Mouse (Mus musculus) kidney, postnatal 0 days (tissue): ENCODE data around the gene Fes. TPM values are rescaled to one million over a fixed set of nuclear protein-coding genes. Genes with fewer than 3 reads are reported as not detected.
"Not testable (repeated sequence)": the region's sequence is repeated elsewhere in the genome, so short reads cannot be mapped to it uniquely, and the experiment has no call there.

ENCODE experiments used
- ATAC-seq: fragments of 200-750 bp; cut with Nextera tagmentation; replicated peaks from 2 replicates; pipeline ENCODE4 v1.8.0; 2017; ENCODE audit warnings: low read depth, moderate number of reproducible peaks, moderate TSS enrichment, moderate library complexity; ENCODE audit not compliant: low FRiP score
- DNase-seq: peaks from one replicate; pipeline ENCODE4 v3.0.0-alpha.2; 2016; ENCODE audit warnings: low spot score
- H3K27ac ChIP-seq: fragments of 300-500 bp; sonication (generic); 2 replicates; pipeline ENCODE4 v1.5.1; 2014; ENCODE audit warnings: mild to moderate bottlenecking
- H3K27me3 ChIP-seq: fragments of 300-500 bp; sonication (generic); 2 replicates; pipeline ENCODE4 v1.6.1; 2014; ENCODE audit warnings: low read length, mixed read lengths; ENCODE audit not compliant: insufficient read depth
- H3K36me3 ChIP-seq: fragments of 300-500 bp; sonication (generic); 2 replicates; pipeline ENCODE4 v1.6.1; 2014; ENCODE audit warnings: low read length, mixed read lengths; ENCODE audit not compliant: insufficient read depth
- H3K4me1 ChIP-seq: fragments of 300-500 bp; sonication (generic); replicated peaks from 2 replicates; pipeline ENCODE4 v1.6.1; 2014; ENCODE audit warnings: antibody characterized with exemption, low read length, mixed read lengths; ENCODE audit not compliant: insufficient read depth
- H3K4me2 ChIP-seq: fragments of 300-500 bp; sonication (generic); 2 replicates; pipeline ENCODE4 v1.6.1; 2014; ENCODE audit warnings: mild to moderate bottlenecking, low read length, moderate library complexity, mixed read lengths
- H3K4me3 ChIP-seq: fragments of 300-500 bp; sonication (generic); replicated peaks from 2 replicates; pipeline ENCODE4 v1.5.1; 2014; ENCODE audit warnings: low read depth, low read length
- H3K9ac ChIP-seq: fragments of 300-500 bp; sonication (generic); 2 replicates; pipeline ENCODE4 v1.6.1; 2014; ENCODE audit warnings: low read depth, low read length
- H3K9me3 ChIP-seq: fragments of 300-500 bp; sonication (generic); replicated peaks from 2 replicates; pipeline ENCODE4 v1.6.1; 2016; ENCODE audit warnings: low read length, inconsistent platforms, mixed read lengths
- CTCF ChIP-seq: IDR thresholded peaks from 2 replicates; pipeline ENCODE4 v1.5.1; 2016; ENCODE audit warnings: antibody characterized with exemption, low read depth, mild to moderate bottlenecking, moderate library complexity
- WGBS: fragments of 180-500 bp; shearing (Covaris S2); extraction: QIAGEN DNeasy Blood & Tissue Kit; methylation state at CpG from one replicate; pipeline ENCODE4 v1.1.7; 2014; 5-methylcytosine and 5-hydroxymethylcytosine counted together
- polyA plus RNA-seq: library from polyadenylated mRNA; unstranded; fragments of >200 nt; fragmentation: Nextera tagmentation; extraction: Ambion mirVana; gene quantifications from 2 replicates; pipeline ENCODE4 v1.2.1, GENCODE M21; 2015

The Fes gene
- polyA plus RNA-seq, 1 experiment from 2014 or later: 12.4 TPM

- Histone ChIP-seq H3K36me3 (peaks cover 47% of the 10 kb centered on the region), H3K4me1 (peaks cover 17% of the 10 kb centered on the region)
- not testable (repeated sequence) for DNase-seq, H3K9ac ChIP-seq, H3K27ac ChIP-seq, ATAC-seq, H3K4me3 ChIP-seq, H3K4me2 ChIP-seq, H3K9me3 ChIP-seq, H3K27me3 ChIP-seq
- WGBS: 91% methylated on average over 4 of the region's 4 CpGs
- TF ChIP-seq CTCF: peak; percentile 54
These were observed 8.7 kb upstream of the Fes start for GRCm38 (mm10) chr7:80396427-80396826.

DNA sequence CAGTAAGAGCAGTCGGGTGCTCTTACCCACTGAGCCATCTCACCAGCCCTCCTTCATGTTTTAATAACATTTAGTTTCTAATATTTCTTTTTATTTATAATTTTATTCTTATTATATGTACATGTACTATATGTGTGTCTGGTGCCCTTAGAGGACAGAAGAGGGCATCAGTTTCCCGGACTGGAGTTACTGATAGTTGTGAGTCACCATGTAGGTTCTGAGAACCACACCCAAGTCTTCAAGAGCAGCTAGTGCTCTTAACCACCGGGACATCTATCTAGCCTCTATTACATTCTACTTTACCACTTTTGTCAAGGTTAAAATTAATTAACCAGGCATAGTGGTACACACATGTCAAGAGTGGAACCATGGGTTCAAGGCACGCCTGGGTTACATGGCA, 6.9 kb upstream of the Fes start:
- Histone ChIP-seq H3K4me3 (no peak overlapping the region), H3K27me3 (no peaks in the 10 kb centered on the region), H3K4me1 (no peaks in the 10 kb centered on the region), H3K27ac (no peak overlapping the region), H3K9ac (no peak overlapping the region), H3K36me3 (peaks cover 64% of the 10 kb centered on the region), H3K4me2 (no peak overlapping the region), H3K9me3 (no peaks in the 10 kb centered on the region)
- WGBS: 96% methylated on average over 4 of the region's 4 CpGs
- TF ChIP-seq CTCF: no peak
- DNase-seq (no peak), ATAC-seq (no peak)

DNA sequence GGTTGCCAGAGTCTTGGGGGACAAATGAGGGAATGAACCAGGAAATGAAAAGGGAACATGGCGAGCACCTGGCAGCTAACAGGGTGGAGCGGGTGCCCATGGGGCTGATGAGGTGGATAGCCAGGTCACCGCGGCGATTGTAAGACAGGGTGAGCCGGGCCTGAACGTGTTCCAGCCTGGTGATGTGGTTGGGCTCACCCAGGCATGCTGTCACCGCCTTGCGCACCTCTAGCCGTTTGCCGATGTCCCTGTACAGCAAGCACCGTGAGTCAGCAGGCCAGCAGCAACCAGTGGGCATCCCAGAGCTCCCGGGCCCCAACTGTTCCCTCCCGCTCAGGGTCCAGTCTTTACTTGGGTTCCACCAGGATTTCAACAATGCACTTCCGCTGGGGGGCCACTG, 4.4 kb upstream of the Fes start:
- H3K4me3 ChIP-seq: no peak overlapping the region
- H3K9ac ChIP-seq: no peak overlapping the region
- peaks cover 59% of the 10 kb centered on the region for H3K36me3 ChIP-seq
- DNase-seq: no peak
- TF ChIP-seq CTCF: no peak
- H3K27ac ChIP-seq: no peak overlapping the region
- no peaks in the 10 kb centered on the region for H3K27me3 ChIP-seq
- H3K9me3 ChIP-seq: no peaks in the 10 kb centered on the region
- H3K4me2 ChIP-seq: no peak overlapping the region
- 87% methylated on average over 15 of the region's 15 CpGs for WGBS
- H3K4me1 ChIP-seq: peaks cover 8% of the 10 kb centered on the region; the same call in 1 of the 2 replicates
- ATAC-seq: no peak

GRCm38 (mm10) chr7:80387033-80387632, 613 bp downstream of the Fes start:
- H3K4me2 ChIP-seq: peak overlapping the region; percentile 57
- peak overlapping the region; percentile 50 for H3K9ac ChIP-seq
- peak overlapping the region; percentile 26 for H3K4me3 ChIP-seq
- peak overlapping the region; percentile 70 for H3K27ac ChIP-seq
- no peaks in the 10 kb centered on the region for H3K9me3 ChIP-seq
- H3K27me3 ChIP-seq: no peaks in the 10 kb centered on the region
- 39% methylated on average over 17 of the region's 17 CpGs for WGBS
- ATAC-seq (no peak), DNase-seq (peak; percentile 32)
- H3K36me3 ChIP-seq: peaks cover 38% of the 10 kb centered on the region
- no peak for TF ChIP-seq CTCF
- H3K4me1 ChIP-seq: peaks cover 16% of the 10 kb centered on the region; the same call in 1 of the 2 replicates

- Histone ChIP-seq H3K4me1 (peaks cover 16% of the 10 kb centered on the region; the same call in 1 of the 2 replicates), H3K9me3 (no peaks in the 10 kb centered on the region), H3K4me2 (peak overlapping the region; percentile 57), H3K27ac (peak overlapping the region; percentile 68), H3K4me3 (peak overlapping the region; percentile 26), H3K36me3 (peaks cover 30% of the 10 kb centered on the region), H3K9ac (peak overlapping the region; percentile 40; the same call in 1 of the 2 replicates), H3K27me3 (no peaks in the 10 kb centered on the region)
- TF ChIP-seq CTCF: peak; percentile 94
- DNase-seq (peak; percentile 96), ATAC-seq (peak; percentile 65)
- 39% methylated on average over 18 of the region's 18 CpGs for WGBS
These were observed 1.4 kb downstream of the Fes start for GRCm38 (mm10) chr7:80386235-80386930.

GRCm38 (mm10) chr7:80382919-80383318, 4.8 kb downstream of the Fes start:
- 60% methylated on average over 11 of the region's 11 CpGs for WGBS
- DNase-seq (no peak), ATAC-seq (no peak)
- Histone ChIP-seq H3K27ac (no peak overlapping the region), H3K4me1 (peaks cover 12% of the 10 kb centered on the region; the same call in 1 of the 2 replicates), H3K9ac (no peak overlapping the region), H3K27me3 (no peaks in the 10 kb centered on the region), H3K9me3 (no peaks in the 10 kb centered on the region), H3K4me2 (no peak overlapping the region), H3K4me3 (no peak overlapping the region), H3K36me3 (0 out of 2 replicates have a peak, but pooled peaks cover 12% of the 10 kb centered on the region)
- TF ChIP-seq CTCF: no peak
